Mouse (Mus musculus) megakaryocyte, adult 5-6 weeks (primary cell): Measurements from ENCODE around the gene Cypt15. TPM values are rescaled to one million over a fixed set of nuclear protein-coding genes. Genes with fewer than 3 reads are reported as not detected.
"Not testable (repeated sequence)": the region's sequence is repeated elsewhere in the genome, so short reads cannot be mapped to it uniquely, and the experiment has no call there.

Experiments
- ATAC-seq: 2 replicates; pipeline ENCODE4 v1.8.0; 2016; ENCODE audit warnings: mild to moderate bottlenecking, inconsistent platforms; ENCODE audit not compliant: poor library complexity, severe bottlenecking
- total RNA-seq, 2 experiments: library from RNA; stranded (forward) in 1 of 2; stranded (reverse) in 1 of 2; fragments of 153-499, 151-499 nt in 1 of 2; fragments of 221-1000, 200-1000 nt in 1 of 2; gene quantifications; 2 replicates each; pipeline versions ENCODE4 v1.2.3 to v1.2.4; 2015 to 2017

Gene Cypt15
- not detected in 2 replicates for total RNA-seq (2015)
- total RNA-seq (2017), result not detected in 2 replicates

- not testable (repeated sequence) for ATAC-seq
Observed at GRCm38 (mm10) chrX:39345967-39346366, at the start of gene Cypt15. Gene Cypt15, plus strand, starts transcription at chrX:39346267.

GRCm38 (mm10) chrX:39370932-39371331 is 24.9 kb downstream of the Cypt15 start:
- ATAC-seq, result no peak

- no peak for ATAC-seq
Observed at GRCm38 (mm10) chrX:39378830-39379229, 32.8 kb downstream of the Cypt15 start.

GRCm38 (mm10) chrX:39383806-39384205 is 37.7 kb downstream of the Cypt15 start:
- ATAC-seq, result no peak
